9 mouse cellular contexts compared by ENCODE assay signal in genomic region chr2:153713227-153713626, GRCm38 (mm10). TPM values are rescaled to one million over a fixed set of nuclear protein-coding genes. Genes with fewer than 3 reads are reported as not detected.
A peak's percentile ranks its signal among the peaks of the same experiment; 100 is the strongest.
DNase-seq lines count a peak whose midpoint lies in the region; ATAC-seq and TF ChIP-seq lines count a peak whose summit lies in the region.
"Had no signal": no experiment of that assay in that cellular context is flagged by ENCODE, and none has a peak within 500 bp of the region (broad histone marks: within the 10 kb centered on the region; RNA-seq: fewer than 3 reads in every experiment).

No protein-coding gene starts in this region.

- H3K4me2 ChIP-seq in liver, embryonic 16.5 days (ENCODE audit: low read depth, low read length): no peak overlapping the region

- no peaks in the 10 kb centered on the region for H3K27me3 ChIP-seq in heart, embryonic 10.5 days (ENCODE audit: insufficient read depth, poor library complexity, severe bottlenecking)
- H3K27me3 ChIP-seq in liver, embryonic 16.5 days (ENCODE audit: control insufficient read depth, insufficient read depth, low read depth, low read length): no peaks in the 10 kb centered on the region

- no peak for TF ChIP-seq POLR2A in olfactory bulb, adult 2 months (IDR thresholded peaks at IDR 0.05; ENCODE audit: insufficient read depth, low read depth, low read length)

- no peaks in the 10 kb centered on the region for H3K36me3 ChIP-seq in heart, embryonic 10.5 days
- H3K36me3 ChIP-seq in liver, embryonic 16.5 days (ENCODE audit: control insufficient read depth, insufficient read depth): no peaks in the 10 kb centered on the region

- H3K9ac ChIP-seq in liver, embryonic 16.5 days (ENCODE audit: low read depth, low read length): no peak overlapping the region

- 50% methylated on average over 4 of the region's 4 CpGs for WGBS in heart, embryonic 10.5 days
- WGBS in liver, embryonic 16.5 days (ENCODE audit: insufficient replicate concordance): 44% methylated on average over 4 of the region's 4 CpGs
- 27% methylated on average over 4 of the region's 4 CpGs for WGBS in olfactory bulb, adult 2 months

- peaks cover 14% of the 10 kb centered on the region for H3K4me1 ChIP-seq in heart, embryonic 10.5 days
- H3K4me1 ChIP-seq in liver, embryonic 16.5 days (ENCODE audit: control insufficient read depth, low read depth, low read length): peaks cover 4% of the 10 kb centered on the region
- 0 out of 2 replicates have a peak, but pooled peaks cover 2% of the 10 kb centered on the region for H3K4me1 ChIP-seq in olfactory bulb, adult 2 months (ENCODE audit: control insufficient read depth, insufficient read depth, low read length)

- TF ChIP-seq CTCF in gastrocnemius, adult 2 months (IDR thresholded peaks at IDR 0.05): no peak
- no peak for TF ChIP-seq CTCF in olfactory bulb, adult 2 months (IDR thresholded peaks at IDR 0.05; ENCODE audit: insufficient read depth, low read depth, low read length)

- peak; percentile 26 for DNase-seq in gastrocnemius, adult 2 months
- DNase-seq in gastrocnemius, adult 18-20 months (ENCODE audit: low spot score): no peak
- peak; percentile 7 for DNase-seq in embryo, embryonic 9.5 days (ENCODE audit: extremely low spot score)
- DNase-seq in heart, embryonic 10.5 days (ENCODE audit: low spot score): peak; percentile 81
- peak; percentile 6 to 22 for DNase-seq in kidney, postnatal 4 days
- no peak for DNase-seq in natural killer cell, adult 2 months (ENCODE audit: low spot score in 2 of 2)

- H3K4me3 ChIP-seq in gastrocnemius, adult 2 months: no peak overlapping the region
- H3K4me3 ChIP-seq in heart, embryonic 10.5 days: no peak overlapping the region
- H3K4me3 ChIP-seq in liver, embryonic 16.5 days (ENCODE audit: low read depth, low read length): no peak overlapping the region
- H3K4me3 ChIP-seq in olfactory bulb, adult 2 months (ENCODE audit: insufficient read depth, low read depth, low read length): no peak overlapping the region

- no peak for ATAC-seq in liver, embryonic 16.5 days (ENCODE audit: low read depth)

- H3K9me3 ChIP-seq in heart, embryonic 10.5 days: no peaks in the 10 kb centered on the region
- H3K9me3 ChIP-seq in liver, embryonic 16.5 days (replicated peaks; ENCODE audit: control insufficient read depth, low read length): no peaks in the 10 kb centered on the region

- intact Hi-C loops in gastrocnemius, adult 2 months (cut with DNase I): no loop called here

- no peak overlapping the region for H3K27ac ChIP-seq in gastrocnemius, adult 2 months
- H3K27ac ChIP-seq in heart, embryonic 10.5 days: peak overlapping the region; percentile 64
- H3K27ac ChIP-seq in liver, embryonic 16.5 days (ENCODE audit: low read length): 0 out of 2 replicates have a peak overlapping the region, but pooled peaks have one; percentile 1
- H3K27ac ChIP-seq in olfactory bulb, adult 2 months (ENCODE audit: insufficient read depth, low read depth, low read length): 0 out of 2 replicates have a peak overlapping the region, but pooled peaks have one; percentile 14

RNA-seq across cellular contexts. Expression of gene Dnmt3c, which starts 16.8 kb away (rescaled TPM):
- total RNA-seq in gastrocnemius, adult 2 months (2021): not detected
- not detected for total RNA-seq in gastrocnemius, adult 18-20 months (2021)
- polyA plus RNA-seq in heart, embryonic 10.5 days (2016; fragmentation: Nextera tagmentation; extraction: Ambion mirVana): 0.10 and 0.12 TPM in 2 replicates
- 0.81 and 1.1 TPM in 2 replicates for polyA plus RNA-seq in liver, embryonic 16.5 days (2015; fragmentation: Nextera tagmentation; extraction: Ambion mirVana)
- polyA plus RNA-seq in olfactory bulb, adult 2 months (2012; ENCODE audit: insufficient read depth, insufficient read length, low replicate concordance, missing spikeins): not detected in 2 replicates
- polyA plus RNA-seq: C2C12 had no signal

RNA-seq across cellular contexts. Expression of gene Mapre1, which starts 27.8 kb away (rescaled TPM):
- 10 to 100 TPM; 32.8 to 41.3 TPM for total RNA-seq in gastrocnemius, adult 2 months (2021)
- total RNA-seq in gastrocnemius, adult 18-20 months (2021): 10 to 100 TPM; 31.0 to 36.7 TPM
- 311 and 313 TPM in 2 replicates for polyA plus RNA-seq in heart, embryonic 10.5 days (2016; fragmentation: Nextera tagmentation; extraction: Ambion mirVana)
- 91.6 and 102 TPM in 2 replicates for polyA plus RNA-seq in liver, embryonic 16.5 days (2015; fragmentation: Nextera tagmentation; extraction: Ambion mirVana)
- 41.3 and 62.3 TPM in 2 replicates for polyA plus RNA-seq in olfactory bulb, adult 2 months (2012; ENCODE audit: insufficient read depth, insufficient read length, low replicate concordance, missing spikeins)

Comparison
In these comparisons a context has a peak if more than half of its experiments do, and no peak if none do; other contexts are left out.
1. DNase-seq: peak in gastrocnemius, adult 2 months (single experiment), embryo, embryonic 9.5 days (single experiment), heart, embryonic 10.5 days (single experiment) and kidney, postnatal 4 days (2 of 2); none in gastrocnemius, adult 18-20 months (single experiment) and natural killer cell, adult 2 months (0 of 2).